Mouse (Mus musculus) embryonic stem cell, embryonic (primary cell): ENCODE measurements around the gene Mfap1a.

Source experiments
- CTCF ChIA-PET, 4 experiments: fragments of 300-600 bp in 2 of 4; fragments of 350-600 bp in 2 of 4; sonication (Branson Sonifier 250); formaldehyde crosslinking; loops; one replicate each; lab custom pipeline; 2022; ENCODE audit warnings: inconsistent platforms in 2 of 4; lab: Charles Lee
- POLR2A ChIA-PET, 4 experiments: fragments of 300-600 bp in 2 of 4; fragments of 350-600 bp in 2 of 4; sonication (Branson Sonifier 250); formaldehyde crosslinking; loops; one replicate each; lab custom pipeline; 2022; ENCODE audit warnings: antibody characterized with exemption in 4 of 4, inconsistent platforms in 1 of 4; lab: Charles Lee

Mfap1a gene

GRCm38 (mm10) chr2:121455534-121455933 is 50.9 kb downstream of the Mfap1a start:
- ChIA-PET CTCF (no interaction called here), POLR2A (interaction anchor here in 1 of 4 experiments (0.9 to 3.3 kb wide), 7 partner anchors 7 to 284 kb away, joined by 3 to 26 read pairs (median 3); partner anchors contain the start of genes Mfap1b and Serf2)

- ChIA-PET CTCF (interaction anchor here in 2 of 4 experiments (0.6 kb wide), 2 partner anchors 46 to 303 kb away, joined by 3 to 4 read pairs; no protein-coding TSS in a partner anchor), POLR2A (interaction anchor here in 2 of 4 experiments (0.9 to 3.1 kb wide), 16 partner anchors 9 to 314 kb away, joined by 3 to 17 read pairs (median 4); partner anchors contain the start of genes Catsper2 (in 2 of the 2), Mfap1b (in 2 of the 2), Pdia3 (in 2 of the 2) and Adal (in 1 of the 2))
These were observed 52.5 kb downstream of the Mfap1a start for GRCm38 (mm10) chr2:121453917-121454316.

- ChIA-PET CTCF (interaction anchor here in 1 of 4 experiments (0.6 kb wide), 1 partner anchor 85 kb away, joined by 3 read pairs; no protein-coding TSS in a partner anchor), POLR2A (interaction anchor here in 3 of 4 experiments (0.7 to 3.1 kb wide), 17 partner anchors 8 to 70 kb away, joined by 3 to 17 read pairs (median 4); partner anchors contain the start of genes Mfap1b (in 2 of the 3), Catsper2 (in 1 of the 3), Ell3 (in 1 of the 3) and Pdia3 (in 1 of the 3))
These were observed 53.5 kb downstream of the Mfap1a start, which contains the start of gene Hypk for GRCm38 (mm10) chr2:121452990-121453389. Hypk (plus strand) TSS chr2:121453290.

- POLR2A ChIA-PET: interaction anchor here in 2 of 4 experiments (0.7 to 3.1 kb wide), 11 partner anchors 8 to 57 kb away, joined by 3 to 17 read pairs (median 6); partner anchors contain the start of genes Mfap1b (in 2 of the 2) and Ell3 (in 1 of the 2)
- CTCF ChIA-PET: no interaction called here
These were observed 54.1 kb downstream of the Mfap1a start for GRCm38 (mm10) chr2:121452361-121452760.

- POLR2A ChIA-PET: interaction anchor here in 3 of 4 experiments (0.7 to 4.2 kb wide), 22 partner anchors 8 to 506 kb away, joined by 3 to 90 read pairs (median 12); partner anchors contain the start of genes Catsper2 (in 3 of the 3), Mfap1b (in 3 of the 3), Pdia3 (in 3 of the 3) and Adal (in 1 of the 3)
- CTCF ChIA-PET: no interaction called here
These were observed 56.4 kb downstream of the Mfap1a start for GRCm38 (mm10) chr2:121450093-121450492.

- ChIA-PET POLR2A (interaction anchor here (0.7 to 4.2 kb wide), 64 partner anchors 8 to 669 kb away, joined by 3 to 90 read pairs (median 6); partner anchors contain the start of genes Mfap1b (in 4 of the 4), Catsper2 (in 3 of the 4), Pdia3 (in 3 of the 4) and Adal (in 2 of the 4)), CTCF (interaction anchor here in 2 of 4 experiments (1.0 to 1.5 kb wide), 4 partner anchors 15 to 53 kb away, joined by 4 to 5 read pairs (median 4); partner anchors contain the start of genes Catsper2 (in 1 of the 2), Mfap1b (in 1 of the 2) and Pdia3 (in 1 of the 2))
These were observed 56.9 kb downstream of the Mfap1a start for GRCm38 (mm10) chr2:121449545-121450011.

- POLR2A ChIA-PET: interaction anchor here (0.6 to 4.2 kb wide), 88 partner anchors 8 to 678 kb away, joined by 3 to 90 read pairs (median 6); partner anchors contain the start of genes Mfap1b (in 4 of the 4), Adal (in 3 of the 4), Catsper2 (in 3 of the 4) and Lcmt2 (in 3 of the 4)
- CTCF ChIA-PET: interaction anchor here (0.5 to 1.5 kb wide), 15 partner anchors 8 to 543 kb away, joined by 3 to 9 read pairs (median 4); partner anchors contain the start of genes Catsper2 (in 2 of the 4), Pdia3 (in 2 of the 4), Adal (in 1 of the 4) and Lcmt2 (in 1 of the 4)
These were observed 57.5 kb downstream of the Mfap1a start, which contains the start of gene Serf2 for GRCm38 (mm10) chr2:121448739-121449535. Serf2 (plus strand) TSS chr2:121449195.

GRCm38 (mm10) chr2:121448136-121448535 is 58.3 kb downstream of the Mfap1a start:
- POLR2A ChIA-PET: interaction anchor here (0.6 to 4.2 kb wide), 61 partner anchors 8 to 678 kb away, joined by 3 to 90 read pairs (median 8); partner anchors contain the start of genes Catsper2 (in 3 of the 4), Pdia3 (in 3 of the 4), Adal (in 2 of the 4) and Lcmt2 (in 2 of the 4)
- CTCF ChIA-PET: interaction anchor here (0.6 to 1.5 kb wide), 11 partner anchors 8 to 544 kb away, joined by 3 to 9 read pairs (median 4); partner anchors contain the start of genes Catsper2 (in 2 of the 4), Pdia3 (in 2 of the 4), Adal (in 1 of the 4) and Lcmt2 (in 1 of the 4)

- ChIA-PET CTCF (no interaction called here), POLR2A (interaction anchor here in 1 of 4 experiments (2.5 kb wide), 1 partner anchor 10 kb away, joined by 26 read pairs; the partner anchor contains the start of gene Serinc4)
These were observed 59.5 kb downstream of the Mfap1a start for GRCm38 (mm10) chr2:121447006-121447405.

GRCm38 (mm10) chr2:121446506-121446905 is 60.0 kb downstream of the Mfap1a start:
- POLR2A ChIA-PET: interaction anchor here in 1 of 4 experiments (1.2 kb wide), 1 partner anchor 63 kb away, joined by 3 read pairs; no protein-coding TSS in a partner anchor
- CTCF ChIA-PET: no interaction called here

- CTCF ChIA-PET: interaction anchor here (0.5 to 0.8 kb wide), 6 partner anchors 10 to 722 kb away, joined by 3 to 4 read pairs (median 3); no protein-coding TSS in a partner anchor
These were observed 61.3 kb downstream of the Mfap1a start for GRCm38 (mm10) chr2:121445117-121445516.

GRCm38 (mm10) chr2:121444178-121444577 is 62.3 kb downstream of the Mfap1a start, which contains the start of gene Ell3:
Ell3 (minus strand) TSS chr2:121444278.
- ChIA-PET POLR2A (interaction anchor here in 3 of 4 experiments (0.5 to 2.8 kb wide), 12 partner anchors 9 to 31 kb away, joined by 3 to 12 read pairs (median 5); partner anchors contain the start of genes Catsper2 (in 2 of the 3), Pdia3 (in 2 of the 3), Serinc4 (in 2 of the 3) and Hypk (in 1 of the 3)), CTCF (interaction anchor here in 1 of 4 experiments (0.9 kb wide), 1 partner anchor 9 kb away, joined by 3 read pairs; no protein-coding TSS in a partner anchor)

More at GRCm38 (mm10) chr2:121445117-121445516, 61.3 kb downstream of the Mfap1a start:
- POLR2A ChIA-PET: interaction anchor here in 3 of 4 experiments (0.7 to 2.3 kb wide), 20 partner anchors 7 to 422 kb away, joined by 3 to 10 read pairs (median 4); partner anchors contain the start of genes Catsper2 (in 3 of the 3), Pdia3 (in 3 of the 3), Mfap1b (in 2 of the 3) and Serinc4 (in 2 of the 3)

- POLR2A ChIA-PET: interaction anchor here in 3 of 4 experiments (0.6 to 3.4 kb wide), 21 partner anchors 8 to 513 kb away, joined by 3 to 23 read pairs (median 4); partner anchors contain the start of genes Hypk (in 3 of the 3), Catsper2 (in 2 of the 3), Mfap1b (in 2 of the 3) and Pdia3 (in 2 of the 3)
- CTCF ChIA-PET: interaction anchor here in 3 of 4 experiments (0.5 to 1.0 kb wide), 3 partner anchors 30 to 265 kb away, joined by 4 to 5 read pairs (median 4); partner anchors contain the start of genes Catsper2 (in 1 of the 3) and Pdia3 (in 1 of the 3)
These were observed 63.5 kb downstream of the Mfap1a start for GRCm38 (mm10) chr2:121443068-121443349.

- ChIA-PET POLR2A (interaction anchor here in 3 of 4 experiments (0.8 to 5.9 kb wide), 32 partner anchors 8 to 513 kb away, joined by 3 to 26 read pairs (median 4); partner anchors contain the start of genes Catsper2 (in 3 of the 3), Hypk (in 3 of the 3), Pdia3 (in 3 of the 3) and Mfap1b (in 2 of the 3)), CTCF (interaction anchor here in 3 of 4 experiments (0.5 to 1.4 kb wide), 6 partner anchors 15 to 266 kb away, joined by 3 to 7 read pairs (median 4); partner anchors contain the start of genes Catsper2 (in 1 of the 3) and Pdia3 (in 1 of the 3))
These were observed 64.0 kb downstream of the Mfap1a start for GRCm38 (mm10) chr2:121442259-121443067.
